Mouse (Mus musculus) heart, embryonic 10.5 days (tissue): ENCODE results near the gene Msrb2. TPM values are rescaled to one million over a fixed set of nuclear protein-coding genes. Genes with fewer than 3 reads are reported as not detected.

ENCODE experiments used
- DNase-seq: peaks from one replicate; pipeline ENCODE4 v3.0.0-alpha.2; 2017; ENCODE audit warnings: low spot score
- H3K27ac ChIP-seq: fragments of 300-500 bp; sonication (generic); 2 replicates; pipeline ENCODE4 v1.5.1; 2016; ENCODE audit warnings: mild to moderate bottlenecking
- H3K27me3 ChIP-seq: fragments of 300-500 bp; sonication (generic); 2 replicates; pipeline ENCODE4 v1.6.1; 2016; ENCODE audit warnings: mild to moderate bottlenecking; ENCODE audit not compliant: poor library complexity, insufficient read depth, severe bottlenecking
- H3K36me3 ChIP-seq: fragments of 300-500 bp; sonication (generic); 2 replicates; pipeline ENCODE4 v1.6.1; 2016; ENCODE audit warnings: mild to moderate bottlenecking, moderate library complexity
- H3K4me1 ChIP-seq: fragments of 300-500 bp; sonication (generic); 2 replicates; pipeline ENCODE4 v1.6.1; 2016; ENCODE audit warnings: mild to moderate bottlenecking
- H3K4me3 ChIP-seq: fragments of 300-500 bp; sonication (generic); 2 replicates; pipeline ENCODE4 v1.5.1; 2016; ENCODE audit warnings: mild to moderate bottlenecking, moderate library complexity
- H3K9me3 ChIP-seq: fragments of 300-500 bp; sonication (generic); 2 replicates; pipeline ENCODE4 v1.6.1; 2016; ENCODE audit warnings: mild to moderate bottlenecking, moderate library complexity
- WGBS: fragments of 180-500 bp; shearing (Covaris S2); methylation state at CpG from one replicate; pipeline ENCODE4 v1.1.7; 2016; 5-methylcytosine and 5-hydroxymethylcytosine counted together
- polyA plus RNA-seq: library from polyadenylated mRNA; unstranded; fragments of >200 nt; fragmentation: Nextera tagmentation; extraction: Ambion mirVana; gene quantifications from 2 replicates; pipeline ENCODE4 v1.2.1, GENCODE M21; 2016

Msrb2 gene
- polyA plus RNA-seq, 1 experiment from 2014 or later, result 23.9 TPM

DNA sequence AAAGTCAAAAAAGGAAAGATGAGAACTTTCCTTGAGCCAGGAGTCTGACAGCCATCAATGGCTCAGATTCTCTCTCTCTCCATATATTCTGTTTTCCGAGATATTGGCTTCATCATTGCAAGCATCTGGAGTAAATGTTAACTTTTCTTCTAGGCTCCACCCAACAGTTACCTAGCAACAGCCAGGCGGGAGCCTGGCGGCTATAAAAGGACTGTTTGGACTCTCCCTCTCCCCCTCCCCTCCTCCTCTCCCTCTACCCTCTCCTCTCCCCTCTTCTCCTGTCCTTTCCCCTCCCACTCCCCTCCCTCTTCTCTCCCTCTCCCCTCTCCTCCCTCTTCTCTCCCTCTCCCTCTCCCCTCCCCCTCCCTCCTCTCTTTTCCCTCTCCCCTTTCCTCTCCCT lies 4.8 kb upstream of the Msrb2 start:
- WGBS, result 32% methylated on average over 3 of the region's 3 CpGs
- no peak for DNase-seq
- no peaks in the 10 kb centered on the region for H3K27me3 ChIP-seq
- no peaks in the 10 kb centered on the region for H3K9me3 ChIP-seq
- H3K36me3 ChIP-seq, result no peaks in the 10 kb centered on the region
- H3K27ac ChIP-seq, result no peak overlapping the region
- H3K4me3 ChIP-seq, result no peak overlapping the region
- H3K4me1 ChIP-seq, result peaks cover 6% of the 10 kb centered on the region; the same call in 1 of the 2 replicates

DNA sequence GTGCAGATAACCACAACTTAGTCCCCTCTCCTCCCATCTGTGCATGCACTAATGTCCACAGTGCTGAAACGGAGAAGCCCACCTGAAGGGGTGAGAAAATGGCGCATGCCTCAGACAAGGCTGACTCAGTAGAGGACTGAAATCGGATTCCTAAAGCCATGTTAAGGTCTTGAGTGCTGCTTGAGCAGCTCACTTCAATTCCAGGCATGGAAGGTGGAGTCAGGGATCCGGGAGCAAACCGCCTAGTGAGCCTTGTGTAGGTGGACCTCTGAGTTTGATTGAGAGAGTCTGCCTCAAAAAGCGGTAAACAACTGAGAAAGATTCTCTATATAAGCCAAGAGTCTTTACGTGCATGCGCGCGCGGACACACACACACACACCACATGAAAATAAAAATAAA lies 4.1 kb upstream of the Msrb2 start:
- H3K9me3 ChIP-seq, result no peaks in the 10 kb centered on the region
- H3K27me3 ChIP-seq, result no peaks in the 10 kb centered on the region
- no peak overlapping the region for H3K27ac ChIP-seq
- DNase-seq, result no peak
- no peak overlapping the region for H3K4me3 ChIP-seq
- H3K4me1 ChIP-seq, result peaks cover 6% of the 10 kb centered on the region; the same call in 1 of the 2 replicates
- H3K36me3 ChIP-seq, result no peaks in the 10 kb centered on the region
- 72% methylated on average over 11 of the region's 11 CpGs for WGBS

DNA sequence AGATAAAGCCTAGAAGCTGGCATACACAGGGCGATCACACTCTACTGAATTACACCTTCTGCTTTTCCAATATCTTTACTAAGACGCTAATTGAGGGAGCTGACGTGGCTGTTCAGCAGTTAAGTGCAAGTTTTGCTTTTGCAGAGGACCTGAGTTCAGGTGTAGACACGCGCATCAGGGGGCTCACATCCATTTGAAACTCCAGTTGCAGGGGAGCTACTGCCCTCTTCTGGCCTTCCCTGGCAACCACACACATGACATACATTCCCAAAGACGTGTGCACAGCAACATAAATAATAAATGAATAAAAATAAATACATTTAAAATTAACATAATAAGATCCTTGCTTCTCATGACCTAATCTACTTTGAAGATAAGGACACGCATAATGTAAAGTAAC lies 2.5 kb downstream of the Msrb2 start:
- Histone ChIP-seq H3K9me3 (no peaks in the 10 kb centered on the region), H3K27ac (no peak overlapping the region), H3K4me1 (peaks cover 6% of the 10 kb centered on the region; the same call in 1 of the 2 replicates), H3K27me3 (no peaks in the 10 kb centered on the region), H3K36me3 (0 out of 2 replicates have a peak, but pooled peaks cover 7% of the 10 kb centered on the region), H3K4me3 (no peak overlapping the region)
- DNase-seq, result no peak
- 82% methylated on average over 7 of the region's 7 CpGs for WGBS

DNA sequence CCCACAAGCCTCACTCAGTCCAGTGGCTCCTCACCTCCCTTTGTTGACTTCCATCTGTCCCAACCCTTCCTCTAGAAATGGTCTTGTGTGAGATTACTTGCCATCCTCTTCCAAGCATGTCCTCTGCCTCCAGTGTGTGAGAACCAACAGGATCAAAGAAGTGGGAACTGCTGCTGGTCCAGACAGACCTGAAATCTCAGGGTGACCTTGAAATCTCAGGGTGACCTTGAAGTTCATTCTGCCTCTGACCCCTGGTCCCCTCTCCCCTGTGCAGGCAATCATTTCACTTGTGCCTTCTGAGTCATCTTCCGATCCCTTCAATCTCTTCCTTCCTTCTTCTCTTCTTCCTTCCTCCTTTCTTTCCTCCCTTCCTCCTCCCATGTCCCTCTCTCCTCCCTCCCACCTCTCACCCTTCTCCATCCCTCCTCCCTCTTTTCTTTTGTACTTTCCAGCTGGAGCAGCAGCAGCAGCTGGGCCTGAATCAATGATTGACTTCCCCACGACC lies 9.3 kb downstream of the Msrb2 start:
- H3K36me3 ChIP-seq, result peaks cover 14% of the 10 kb centered on the region; the same call in 1 of the 2 replicates
- DNase-seq, result no peak
- no peak overlapping the region for H3K27ac ChIP-seq
- H3K4me3 ChIP-seq, result no peak overlapping the region
- H3K4me1 ChIP-seq, result no peaks in the 10 kb centered on the region
- 57% methylated on average over 2 of the region's 2 CpGs for WGBS
- no peaks in the 10 kb centered on the region for H3K9me3 ChIP-seq
- no peaks in the 10 kb centered on the region for H3K27me3 ChIP-seq

DNA sequence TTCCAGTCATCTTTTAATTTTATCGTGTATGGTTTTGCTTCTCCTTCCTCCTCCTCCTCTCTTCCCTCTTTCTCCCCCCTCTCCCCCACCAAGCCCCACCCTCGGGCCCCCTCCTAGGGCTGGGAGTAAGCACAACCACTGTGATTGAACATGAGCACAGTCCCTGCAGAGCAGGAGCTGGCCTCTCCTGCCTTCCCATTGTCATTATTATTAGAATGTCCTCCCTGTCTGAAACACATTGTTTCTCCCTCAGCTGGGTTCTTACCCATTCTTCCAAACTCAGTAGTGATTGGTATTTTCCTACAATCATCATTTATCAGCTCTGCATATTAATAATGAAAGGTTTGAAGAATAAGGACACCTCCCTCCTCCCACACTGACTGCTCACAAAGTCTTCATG lies 9.7 kb downstream of the Msrb2 start:
- H3K27me3 ChIP-seq, result no peaks in the 10 kb centered on the region
- no peak overlapping the region for H3K4me3 ChIP-seq
- no peak overlapping the region for H3K27ac ChIP-seq
- no peak for DNase-seq
- WGBS, result 53% methylated on average over 2 of the region's 2 CpGs
- no peaks in the 10 kb centered on the region for H3K9me3 ChIP-seq
- no peaks in the 10 kb centered on the region for H3K4me1 ChIP-seq
- H3K36me3 ChIP-seq, result peaks cover 14% of the 10 kb centered on the region; the same call in 1 of the 2 replicates

DNA sequence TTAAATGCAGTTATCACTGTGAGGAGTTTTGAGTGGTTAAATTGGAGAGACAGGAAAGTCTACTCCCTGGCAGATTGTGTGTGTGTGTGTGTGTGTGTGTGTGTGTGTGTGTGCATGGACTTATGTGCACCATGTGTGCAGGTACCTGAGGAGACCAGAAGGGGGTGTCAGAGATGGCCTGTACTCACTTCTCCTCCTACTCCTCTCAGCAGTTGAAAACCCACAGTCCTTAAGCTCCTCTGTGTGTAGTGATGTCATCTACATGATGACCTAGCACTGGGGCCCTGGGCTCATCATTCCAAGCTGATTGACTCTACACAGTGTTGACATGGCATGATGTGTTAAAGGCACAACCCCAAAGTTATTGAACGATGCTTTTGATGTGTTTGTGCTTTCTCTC lies 11.0 kb downstream of the Msrb2 start:
- H3K4me1 ChIP-seq, result no peaks in the 10 kb centered on the region
- H3K27me3 ChIP-seq, result no peaks in the 10 kb centered on the region

DNA sequence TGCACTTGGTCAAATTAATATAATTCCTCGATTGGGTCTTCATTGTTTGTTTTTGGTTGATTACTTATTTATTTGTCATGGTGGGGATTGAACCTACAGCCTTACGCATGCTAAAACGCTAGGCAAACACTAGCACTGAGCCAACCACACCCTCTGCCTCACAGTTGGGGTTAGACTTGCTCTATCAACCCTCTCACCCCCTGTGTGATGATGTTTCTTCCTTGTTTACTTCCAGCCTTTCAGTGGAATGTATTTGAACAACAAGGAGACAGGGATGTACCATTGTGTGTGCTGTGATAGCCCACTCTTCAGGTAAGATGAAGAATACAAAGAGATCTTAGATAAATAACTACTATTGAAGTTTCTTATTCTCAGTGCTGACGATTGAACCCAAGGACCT lies 11.8 kb downstream of the Msrb2 start:
- peaks cover 14% of the 10 kb centered on the region; the same call in 1 of the 2 replicates for H3K36me3 ChIP-seq
- H3K9me3 ChIP-seq, result no peaks in the 10 kb centered on the region
- H3K4me1 ChIP-seq, result no peaks in the 10 kb centered on the region
- H3K4me3 ChIP-seq, result no peak overlapping the region
- H3K27ac ChIP-seq, result no peak overlapping the region
- DNase-seq, result no peak
- 66% methylated on average over 4 of the region's 4 CpGs for whole genome bisulfite sequencing
- H3K27me3 ChIP-seq, result no peaks in the 10 kb centered on the region

More for the DNA sequence above, 11.0 kb downstream of the Msrb2 start:
- WGBS, result 57% methylated on average over 1 of the region's 1 CpGs
- Histone ChIP-seq H3K4me3 (no peak overlapping the region), H3K9me3 (no peaks in the 10 kb centered on the region), H3K27ac (no peak overlapping the region), H3K36me3 (peaks cover 14% of the 10 kb centered on the region; the same call in 1 of the 2 replicates)
- no peak for DNase-seq

DNA sequence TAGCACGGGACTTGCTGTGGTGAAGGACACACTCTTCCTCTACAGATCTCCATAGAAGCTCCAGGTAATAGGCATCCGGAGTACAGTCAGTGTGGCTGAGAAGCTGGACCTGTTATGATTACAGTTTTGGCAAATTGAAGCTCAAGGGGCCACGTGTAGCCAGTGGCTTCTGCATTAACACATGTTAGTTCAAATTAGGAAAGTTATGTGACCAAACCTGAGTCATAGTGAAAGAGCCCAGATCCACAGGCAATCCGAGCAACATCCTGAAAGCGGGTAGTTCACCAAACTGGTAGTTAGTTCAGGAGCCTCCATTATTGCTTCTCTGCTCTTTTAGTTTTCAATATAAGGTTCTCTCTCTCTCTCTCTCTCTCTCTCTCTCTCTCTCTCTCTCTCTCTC lies 14.5 kb downstream of the Msrb2 start:
- WGBS, result 87% methylated on average over 5 of the region's 5 CpGs
- H3K9me3 ChIP-seq, result no peaks in the 10 kb centered on the region
- no peak overlapping the region for H3K4me3 ChIP-seq
- DNase-seq, result no peak
- no peaks in the 10 kb centered on the region for H3K27me3 ChIP-seq
- peaks cover 10% of the 10 kb centered on the region; the same call in 1 of the 2 replicates for H3K36me3 ChIP-seq
- H3K27ac ChIP-seq, result no peak overlapping the region
- no peaks in the 10 kb centered on the region for H3K4me1 ChIP-seq

DNA sequence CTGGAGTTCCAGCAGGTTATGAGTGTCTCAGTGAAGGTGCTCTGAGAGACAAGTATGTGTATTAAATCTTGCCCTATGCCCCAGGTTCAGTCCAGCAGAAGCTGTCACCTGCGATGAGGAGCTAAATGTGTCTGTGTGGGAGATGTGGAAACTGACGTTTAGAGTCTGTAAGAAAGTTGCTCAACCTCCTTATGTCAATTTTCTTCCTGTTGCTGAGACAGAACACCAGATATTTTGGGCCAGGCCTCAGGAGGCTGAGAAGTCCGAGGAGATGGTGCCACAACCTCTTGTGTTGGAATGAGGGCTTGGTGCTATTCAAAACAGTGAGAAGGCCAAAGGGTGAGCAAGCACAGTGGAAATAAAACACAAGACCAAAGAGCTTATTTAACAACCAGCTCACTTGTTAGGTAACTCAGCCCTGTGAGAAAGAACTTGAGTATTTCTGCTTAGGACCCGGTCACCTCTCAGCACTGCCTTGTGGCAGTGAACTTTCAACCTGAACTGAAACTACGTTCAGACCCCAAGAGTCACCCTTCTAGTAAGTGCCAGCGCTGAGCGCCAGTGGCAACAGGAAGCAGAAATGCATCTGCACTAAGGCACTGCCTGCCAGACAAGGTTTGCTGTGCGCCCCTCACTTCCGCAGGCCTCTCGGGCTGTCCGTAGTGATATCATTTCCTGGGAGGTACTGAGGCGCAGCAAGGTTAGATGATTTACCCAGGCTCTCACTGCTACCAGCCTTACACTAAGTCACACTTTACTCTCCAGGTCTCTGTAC lies 17.3 kb downstream of the Msrb2 start:
- Histone ChIP-seq H3K27ac (no peak overlapping the region), H3K27me3 (no peaks in the 10 kb centered on the region), H3K4me1 (no peaks in the 10 kb centered on the region), H3K36me3 (0 out of 2 replicates have a peak, but pooled peaks cover 6% of the 10 kb centered on the region), H3K9me3 (no peaks in the 10 kb centered on the region), H3K4me3 (no peak overlapping the region)
- WGBS, result 79% methylated on average over 12 of the region's 12 CpGs
- no peak for DNase-seq

DNA sequence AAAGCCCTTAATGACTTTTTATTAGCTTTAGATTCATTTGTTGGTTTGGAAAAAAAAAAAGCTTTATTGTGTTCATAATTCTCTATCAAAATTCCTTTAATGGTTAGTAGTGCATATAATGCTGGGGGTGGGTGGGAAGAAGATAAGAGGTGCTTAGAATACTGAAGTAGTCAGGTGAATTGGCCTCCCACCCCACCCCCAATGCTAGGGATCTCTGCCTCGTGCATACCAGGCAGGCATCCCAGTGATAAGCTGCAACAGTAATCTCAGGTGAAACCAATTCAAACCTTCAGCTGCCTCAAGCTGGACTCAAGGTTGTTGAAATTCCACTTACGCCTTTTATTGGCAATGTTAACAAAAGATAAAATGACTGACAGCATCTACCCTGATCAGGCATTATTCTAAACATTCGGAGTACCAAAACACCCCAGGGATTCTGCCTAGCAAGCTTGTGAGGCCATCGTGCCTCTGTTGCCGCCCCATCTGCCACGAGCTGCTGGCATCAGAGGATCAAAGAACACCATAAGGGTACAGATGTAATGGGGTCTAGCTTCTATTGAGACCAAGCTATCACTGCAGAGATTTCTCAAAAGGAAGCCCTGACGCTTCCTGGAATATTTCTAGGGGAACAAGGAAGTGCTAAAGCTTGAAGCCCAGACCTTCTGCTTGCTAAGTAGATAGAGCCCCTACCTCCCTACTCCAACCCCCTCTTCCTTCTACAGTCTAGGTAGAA lies 19.3 kb downstream of the Msrb2 start:
- H3K27ac ChIP-seq, result no peak overlapping the region
- WGBS, result 51% methylated on average over 7 of the region's 7 CpGs
- DNase-seq, result no peak
- H3K4me3 ChIP-seq, result no peak overlapping the region
- H3K9me3 ChIP-seq, result no peaks in the 10 kb centered on the region
- H3K4me1 ChIP-seq, result no peaks in the 10 kb centered on the region
- no peaks in the 10 kb centered on the region for H3K27me3 ChIP-seq
- H3K36me3 ChIP-seq, result peaks cover 3% of the 10 kb centered on the region

DNA sequence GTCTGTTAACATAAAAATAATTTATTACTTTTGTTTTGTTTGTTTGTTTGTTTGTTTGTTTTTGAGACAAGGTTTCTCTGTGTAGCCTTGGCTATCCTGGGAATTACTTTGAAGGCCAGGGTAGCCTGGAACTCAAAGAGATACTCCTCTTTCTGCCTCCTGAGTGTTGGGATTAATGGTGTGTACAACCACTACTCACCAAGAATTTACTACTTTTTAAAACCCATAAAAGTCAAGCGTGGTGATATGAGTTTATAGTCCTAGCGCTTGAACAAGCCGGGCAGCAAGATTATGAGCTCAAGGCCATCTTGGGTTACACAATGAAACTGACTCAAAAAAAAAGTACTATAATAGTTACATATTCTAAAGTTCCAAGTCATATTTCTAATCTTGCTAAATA lies 20.4 kb downstream of the Msrb2 start:
- H3K4me1 ChIP-seq, result no peaks in the 10 kb centered on the region
- 94% methylated on average over 3 of the region's 3 CpGs for WGBS
- H3K27me3 ChIP-seq, result no peaks in the 10 kb centered on the region
- H3K4me3 ChIP-seq, result no peak overlapping the region
- H3K36me3 ChIP-seq, result peaks cover 8% of the 10 kb centered on the region
- DNase-seq, result no peak
- no peak overlapping the region for H3K27ac ChIP-seq
- no peaks in the 10 kb centered on the region for H3K9me3 ChIP-seq

DNA sequence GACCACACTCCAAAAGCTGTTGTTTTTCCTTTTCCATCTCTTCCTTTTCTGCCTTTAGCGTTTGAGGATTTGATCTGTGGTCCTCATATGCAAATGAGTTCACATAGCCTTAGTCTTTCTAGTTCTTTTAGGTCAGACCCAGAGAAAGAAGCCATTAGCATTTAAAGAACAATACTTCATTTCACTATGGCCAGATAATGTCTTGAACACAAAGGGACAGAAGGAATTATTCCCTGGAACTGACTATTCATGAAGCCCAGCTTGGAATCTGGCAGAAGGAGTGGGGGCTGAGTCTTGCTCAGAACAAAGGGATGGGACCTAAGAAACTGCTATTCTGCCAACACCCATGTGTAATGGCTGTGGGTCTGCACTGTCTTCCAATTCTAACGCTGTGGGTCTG lies 21.6 kb downstream of the Msrb2 start:
- Histone ChIP-seq H3K4me1 (no peaks in the 10 kb centered on the region), H3K36me3 (peaks cover 8% of the 10 kb centered on the region), H3K9me3 (no peaks in the 10 kb centered on the region), H3K27ac (no peak overlapping the region), H3K27me3 (no peaks in the 10 kb centered on the region), H3K4me3 (no peak overlapping the region)
- no peak for DNase-seq
- 31% methylated on average over 2 of the region's 2 CpGs for WGBS

DNA sequence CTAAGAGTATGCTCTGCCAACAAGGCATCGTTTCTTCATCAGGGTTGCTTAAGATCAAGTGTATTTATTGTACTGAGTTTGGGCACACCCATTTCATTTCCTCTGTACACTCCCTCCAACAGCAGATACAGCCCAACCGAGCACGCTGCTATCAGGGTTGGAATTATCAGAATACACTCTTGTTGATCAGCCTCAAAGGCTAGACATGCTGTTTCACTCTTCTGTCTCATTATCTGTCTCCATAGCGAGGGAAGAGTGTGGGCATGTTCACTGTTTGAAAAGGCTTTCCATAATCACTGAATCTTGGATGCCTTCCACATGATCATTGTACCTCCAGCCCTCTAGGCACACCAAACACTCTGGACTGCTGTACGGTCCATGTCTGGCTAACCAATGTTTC lies 34.2 kb downstream of the Msrb2 start:
- Histone ChIP-seq H3K4me1 (no peaks in the 10 kb centered on the region), H3K4me3 (no peak overlapping the region), H3K27me3 (no peaks in the 10 kb centered on the region), H3K27ac (no peak overlapping the region), H3K9me3 (no peaks in the 10 kb centered on the region), H3K36me3 (no peaks in the 10 kb centered on the region)
- WGBS, result 60% methylated on average over 5 of the region's 5 CpGs
- no peak for DNase-seq
